Mouse (Mus musculus) liver, postnatal 0 days (tissue): ENCODE results near the gene Ankrd63.

Experiments used
- CTCF ChIP-seq: sonication (generic); IDR thresholded peaks from 2 replicates; pipeline ENCODE4 v1.5.1; 2016; ENCODE audit warnings: antibody characterized with exemption, low read depth
- EP300 ChIP-seq: IDR thresholded peaks from 2 replicates; pipeline ENCODE4 v1.6.1; 2016; ENCODE audit warnings: antibody characterized with exemption, low read depth, mild to moderate bottlenecking

- no peak for TF ChIP-seq CTCF
- TF ChIP-seq EP300: peak; percentile 90
These were observed 44.7 kb downstream of the Ankrd63 start for GRCm38 (mm10) chr2:118659077-118659476.
